Mouse (Mus musculus): ENCODE results near the gene 9430007A20Rik.
"Not testable (repeated sequence)": the region's sequence is repeated elsewhere in the genome, so short reads cannot be mapped to it uniquely, and the experiment has no call there.

The 9430007A20Rik gene

GRCm38 (mm10) chr4:144519522-144519921 lies at the start of gene 9430007A20Rik:
TSS of gene 9430007A20Rik (plus strand) at chr4:144519822.
- no peak for DNase-seq

GRCm38 (mm10) chr4:144493331-144493730 lies 26.3 kb upstream of the 9430007A20Rik start:
- no peak for DNase-seq

- DNase-seq = no peak
Observed at GRCm38 (mm10) chr4:144506518-144506917, 13.1 kb upstream of the 9430007A20Rik start.

GRCm38 (mm10) chr4:144544689-144545088 lies 25.1 kb downstream of the 9430007A20Rik start:
- DNase-seq = no peak

- not testable (repeated sequence) for DNase-seq
Observed at GRCm38 (mm10) chr4:144545339-144545738, 25.7 kb downstream of the 9430007A20Rik start.

- DNase-seq = no peak
Observed at GRCm38 (mm10) chr4:144551156-144551555, 31.5 kb downstream of the 9430007A20Rik start.

- DNase-seq = no peak
Observed at GRCm38 (mm10) chr4:144559792-144560191, 40.2 kb downstream of the 9430007A20Rik start.

GRCm38 (mm10) chr4:144561205-144561604 lies 41.6 kb downstream of the 9430007A20Rik start:
- no peak for DNase-seq

- DNase-seq = no peak
Observed at GRCm38 (mm10) chr4:144565034-144565433, 45.4 kb downstream of the 9430007A20Rik start, which contains the start of gene Gm13124. TSS of gene Gm13124 (minus strand) at chr4:144565134.

GRCm38 (mm10) chr4:144567752-144568151 lies 48.1 kb downstream of the 9430007A20Rik start:
- DNase-seq = no peak

Measured in B cell, adult 2 months (primary cell).